20 mouse cellular contexts compared by ENCODE assay signal in the genomic region with DNA sequence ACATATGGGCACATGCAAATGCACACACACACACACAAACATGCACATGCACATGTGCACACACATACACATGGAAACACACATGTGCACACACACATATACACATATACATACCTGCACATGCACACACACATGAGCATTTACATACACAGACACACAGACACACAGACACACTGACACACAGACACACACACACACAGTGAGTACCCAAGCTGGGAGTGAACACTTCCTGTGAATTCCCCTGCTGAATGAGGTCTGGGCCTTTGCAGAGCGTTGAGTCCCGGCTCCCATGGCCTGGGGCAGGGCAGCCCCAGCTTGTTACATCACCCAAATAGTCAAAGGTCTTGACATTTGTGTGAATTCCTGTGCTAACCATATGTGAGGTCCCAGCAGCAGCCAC.
A peak's percentile ranks its signal among the peaks of the same experiment; 100 is the strongest.
DNase-seq lines count a peak whose midpoint lies in the region; ATAC-seq lines count a peak whose summit lies in the region.
"Had no signal": no experiment of that assay in that cellular context is flagged by ENCODE, and none has a peak within 500 bp of the region (broad histone marks: within the 10 kb centered on the region; RNA-seq: fewer than 3 reads in every experiment).

No protein-coding gene starts in this region.

- no peaks in the 10 kb centered on the region for H3K4me1 ChIP-seq in heart, embryonic 11.5 days (ENCODE audit: control insufficient read depth, insufficient read depth, low read length)
- H3K4me1 ChIP-seq: forebrain, embryonic 15.5 days had no signal

- WGBS in heart, embryonic 11.5 days (ENCODE audit: insufficient replicate concordance): 78% methylated on average over 2 of the region's 2 CpGs

- H3K4me2 ChIP-seq in heart, embryonic 11.5 days: no peak overlapping the region
- H3K4me2 ChIP-seq: forebrain, embryonic 13.5 days; forebrain, embryonic 15.5 days had no signal

- H3K27me3 ChIP-seq in heart, embryonic 11.5 days (ENCODE audit: control insufficient read depth, insufficient read depth, low read length): no peaks in the 10 kb centered on the region
- H3K27me3 ChIP-seq: forebrain, embryonic 13.5 days; forebrain, embryonic 15.5 days; Patski had no signal

- no peak overlapping the region for H3K27ac ChIP-seq in heart, embryonic 11.5 days (ENCODE audit: low read depth, low read length)
- H3K27ac ChIP-seq: forebrain, embryonic 13.5 days; forebrain, embryonic 15.5 days had no signal

- ATAC-seq in heart, embryonic 11.5 days (replicated peaks; ENCODE audit: insufficient number of reproducible peaks, low FRiP score, low TSS enrichment): no peak
- ATAC-seq: activated CD4-positive, CD25-positive, alpha-beta regulatory T cell, adult 4 months; forebrain, embryonic 13.5 days; forebrain, embryonic 15.5 days; forebrain, postnatal 0 days; Patski had no signal

- peaks cover 20% of the 10 kb centered on the region for H3K36me3 ChIP-seq in heart, embryonic 11.5 days (ENCODE audit: control insufficient read depth, insufficient read depth, low read length)

- DNase-seq in heart, postnatal 10 days: no peak
- peak; percentile 14 for DNase-seq in adipocyte (ENCODE audit: low spot score)
- DNase-seq in natural killer cell, adult 2 months (ENCODE audit: low spot score in 2 of 2): peak; percentile 31 to 45
- no peak for DNase-seq in layer of hippocampus, adult 9-10 months (ENCODE audit: low spot score)
- DNase-seq in right cerebral cortex, postnatal 14 days: no peak
- DNase-seq: adrenal gland, adult 2 months; adrenal gland, postnatal 10 days; adrenal gland, postnatal 25 days; cerebellum, adult 11 months; cerebellum, adult 18-20 months; cerebellum, adult 8-10 months; cerebellum, postnatal 10 days; cerebellum, postnatal 25 days; forebrain, postnatal 0 days had no signal

- H3K9me3 ChIP-seq in heart, embryonic 11.5 days (replicated peaks; ENCODE audit: control insufficient read depth, low read length): no peaks in the 10 kb centered on the region
- H3K9me3 ChIP-seq: forebrain, embryonic 15.5 days; G1E had no signal

- 0 out of 2 replicates have a peak overlapping the region, but pooled peaks have one; percentile 28 for H3K9ac ChIP-seq in heart, embryonic 11.5 days (ENCODE audit: low read depth, low read length)
- H3K9ac ChIP-seq: forebrain, embryonic 13.5 days; forebrain, embryonic 15.5 days; forebrain, postnatal 0 days had no signal

- intact Hi-C loops in heart, postnatal 10 days (cut with DNase I): no loop called here

- no peak overlapping the region for H3K4me3 ChIP-seq in heart, embryonic 11.5 days (ENCODE audit: low read depth, low read length)
- H3K4me3 ChIP-seq: forebrain, embryonic 13.5 days; forebrain, embryonic 15.5 days had no signal

Comparison
In these comparisons a context has a peak if more than half of its experiments do, and no peak if none do; other contexts are left out.
1. DNase-seq: peak in adipocyte (single experiment) and natural killer cell, adult 2 months (2 of 2); none in heart, postnatal 10 days (0 of 2), layer of hippocampus, adult 9-10 months (single experiment) and right cerebral cortex, postnatal 14 days (single experiment).